Mouse (Mus musculus) lung, embryonic 16.5 days (tissue): ENCODE measurements around the gene Fbln5. TPM values are rescaled to one million over a fixed set of nuclear protein-coding genes. Genes with fewer than 3 reads are reported as not detected.

ENCODE experiments used
- ATAC-seq: fragments of 200-750 bp; cut with Nextera tagmentation; 2 replicates; pipeline ENCODE4 v1.8.0; 2017; ENCODE audit warnings: low read depth, mild to moderate bottlenecking, moderate library complexity
- H3K27ac ChIP-seq: fragments of 300-500 bp; sonication (generic); 2 replicates; pipeline ENCODE4 v1.5.1; 2014; ENCODE audit warnings: mild to moderate bottlenecking, control low read depth, low read length
- H3K27me3 ChIP-seq: fragments of 300-500 bp; sonication (generic); 2 replicates; pipeline ENCODE4 v1.6.1; 2014; ENCODE audit warnings: low read depth, low read length, mixed read lengths; ENCODE audit not compliant: control insufficient read depth, insufficient read depth
- H3K36me3 ChIP-seq: fragments of 300-500 bp; sonication (generic); 2 replicates; pipeline ENCODE4 v1.6.1; 2014; ENCODE audit warnings: low read length; ENCODE audit not compliant: control insufficient read depth, insufficient read depth
- H3K4me1 ChIP-seq: fragments of 300-500 bp; sonication (generic); replicated peaks from 2 replicates; pipeline ENCODE4 v1.6.1; 2014; ENCODE audit warnings: low read length, mixed read lengths; ENCODE audit not compliant: control insufficient read depth, insufficient read depth
- H3K4me2 ChIP-seq: fragments of 300-500 bp; sonication (generic); 2 replicates; pipeline ENCODE4 v1.6.1; 2014; ENCODE audit warnings: low read depth, low read length, control low read depth
- H3K4me3 ChIP-seq: fragments of 300-500 bp; sonication (generic); 2 replicates; pipeline ENCODE4 v1.5.1; 2014; ENCODE audit warnings: mild to moderate bottlenecking, low read length, control low read depth
- H3K9ac ChIP-seq: fragments of 300-500 bp; sonication (generic); 2 replicates; pipeline ENCODE4 v1.6.1; 2014; ENCODE audit warnings: low read length, control low read depth
- H3K9me3 ChIP-seq: fragments of 300-500 bp; sonication (generic); 2 replicates; pipeline ENCODE4 v1.6.1; 2016; ENCODE audit warnings: low read length; ENCODE audit not compliant: control insufficient read depth
- WGBS: fragments of 180-500 bp; shearing (Covaris S2); extraction: QIAGEN DNeasy Blood & Tissue Kit; methylation state at CpG from one replicate; pipeline ENCODE4 v1.1.7; 2014; 5-methylcytosine and 5-hydroxymethylcytosine counted together
- polyA plus RNA-seq: library from polyadenylated mRNA; unstranded; fragments of >200 nt; fragmentation: Nextera tagmentation; extraction: Ambion mirVana; gene quantifications from 2 replicates; pipeline ENCODE4 v1.2.1, GENCODE M21; 2015

Gene Fbln5
- 180 and 194 TPM in 2 replicates for polyA plus RNA-seq

- peak; percentile 94 for ATAC-seq
- peak within 1 kb of the TSS; percentile 89 for H3K27ac ChIP-seq
- no peaks in the 10 kb centered on the region for H3K9me3 ChIP-seq
- peak within 1 kb of the TSS; percentile 87 for H3K4me2 ChIP-seq
- H3K4me1 ChIP-seq, result peaks cover 16% of the 10 kb centered on the region
- H3K9ac ChIP-seq, result peak within 1 kb of the TSS; percentile 64
- WGBS, result under 1% methylated on average over 46 of the region's 46 CpGs
- H3K36me3 ChIP-seq, result no peaks in the 10 kb centered on the region
- peak within 1 kb of the TSS; percentile 60 for H3K4me3 ChIP-seq
- H3K27me3 ChIP-seq, result no peaks in the 10 kb centered on the region
Measured at GRCm38 (mm10) chr12:101818608-101819370, at the start of gene Fbln5. Fbln5 (minus strand) TSS chr12:101819055.

- Histone ChIP-seq H3K9ac (no peak overlapping the region), H3K4me3 (no peak overlapping the region), H3K27me3 (no peaks in the 10 kb centered on the region), H3K4me1 (no peaks in the 10 kb centered on the region), H3K9me3 (no peaks in the 10 kb centered on the region), H3K4me2 (no peak overlapping the region), H3K27ac (no peak overlapping the region), H3K36me3 (peaks cover 10% of the 10 kb centered on the region; the same call in 1 of the 2 replicates)
- no peak for ATAC-seq
- WGBS, result 88% methylated on average over 10 of the region's 10 CpGs
Measured at GRCm38 (mm10) chr12:101862286-101862964, 43.6 kb upstream of the Fbln5 start.

- no peaks in the 10 kb centered on the region for H3K27me3 ChIP-seq
- no peak overlapping the region for H3K4me2 ChIP-seq
- 86% methylated on average over 1 of the region's 1 CpGs for WGBS
- ATAC-seq, result no peak
- no peaks in the 10 kb centered on the region for H3K9me3 ChIP-seq
- no peak overlapping the region for H3K9ac ChIP-seq
- H3K36me3 ChIP-seq, result peaks cover 6% of the 10 kb centered on the region; the same call in 1 of the 2 replicates
- no peak overlapping the region for H3K27ac ChIP-seq
- H3K4me3 ChIP-seq, result no peak overlapping the region
- H3K4me1 ChIP-seq, result no peaks in the 10 kb centered on the region
Measured at GRCm38 (mm10) chr12:101860256-101860655, 41.4 kb upstream of the Fbln5 start.

GRCm38 (mm10) chr12:101858011-101858410, 39.2 kb upstream of the Fbln5 start:
- H3K4me3 ChIP-seq, result no peak overlapping the region
- H3K4me1 ChIP-seq, result no peaks in the 10 kb centered on the region
- 85% methylated on average over 5 of the region's 5 CpGs for WGBS
- no peak for ATAC-seq
- no peak overlapping the region for H3K27ac ChIP-seq
- no peak overlapping the region for H3K4me2 ChIP-seq
- H3K9me3 ChIP-seq, result no peaks in the 10 kb centered on the region
- no peaks in the 10 kb centered on the region for H3K27me3 ChIP-seq
- H3K36me3 ChIP-seq, result peaks cover 9% of the 10 kb centered on the region
- no peak overlapping the region for H3K9ac ChIP-seq

GRCm38 (mm10) chr12:101854336-101854735, 35.5 kb upstream of the Fbln5 start:
- peaks cover 2% of the 10 kb centered on the region for H3K4me1 ChIP-seq
- peaks cover 5% of the 10 kb centered on the region; the same call in 1 of the 2 replicates for H3K36me3 ChIP-seq
- WGBS, result 91% methylated on average over 11 of the region's 11 CpGs
- H3K4me3 ChIP-seq, result no peak overlapping the region
- no peak overlapping the region for H3K9ac ChIP-seq
- no peak overlapping the region for H3K27ac ChIP-seq
- H3K27me3 ChIP-seq, result no peaks in the 10 kb centered on the region
- no peak overlapping the region for H3K4me2 ChIP-seq
- no peak for ATAC-seq
- H3K9me3 ChIP-seq, result no peaks in the 10 kb centered on the region

GRCm38 (mm10) chr12:101851846-101852564, 33.1 kb upstream of the Fbln5 start:
- Histone ChIP-seq H3K9me3 (no peaks in the 10 kb centered on the region), H3K4me1 (peaks cover 2% of the 10 kb centered on the region), H3K4me2 (no peak overlapping the region), H3K27ac (0 out of 2 replicates have a peak overlapping the region, but pooled peaks have one; percentile 36), H3K27me3 (no peaks in the 10 kb centered on the region), H3K4me3 (no peak overlapping the region), H3K9ac (no peak overlapping the region), H3K36me3 (peaks cover 5% of the 10 kb centered on the region; the same call in 1 of the 2 replicates)
- WGBS, result 61% methylated on average over 7 of the region's 7 CpGs
- ATAC-seq, result peak; percentile 36; the same call in 1 of the 2 replicates

- WGBS, result 47% methylated on average over 9 of the region's 9 CpGs
- peaks cover 2% of the 10 kb centered on the region for H3K4me1 ChIP-seq
- H3K9me3 ChIP-seq, result no peaks in the 10 kb centered on the region
- 0 out of 2 replicates have a peak, but pooled peaks have one; percentile 15 for ATAC-seq
- H3K9ac ChIP-seq, result no peak overlapping the region
- no peak overlapping the region for H3K4me2 ChIP-seq
- H3K27ac ChIP-seq, result 0 out of 2 replicates have a peak overlapping the region, but pooled peaks have one; percentile 22
- peaks cover 9% of the 10 kb centered on the region; the same call in 1 of the 2 replicates for H3K36me3 ChIP-seq
- H3K4me3 ChIP-seq, result no peak overlapping the region
- H3K27me3 ChIP-seq, result no peaks in the 10 kb centered on the region
Measured at GRCm38 (mm10) chr12:101851314-101851713, 32.5 kb upstream of the Fbln5 start.

- H3K9me3 ChIP-seq, result no peaks in the 10 kb centered on the region
- no peaks in the 10 kb centered on the region for H3K27me3 ChIP-seq
- no peak overlapping the region for H3K9ac ChIP-seq
- H3K36me3 ChIP-seq, result peaks cover 14% of the 10 kb centered on the region
- no peak overlapping the region for H3K4me3 ChIP-seq
- no peak overlapping the region for H3K4me2 ChIP-seq
- H3K27ac ChIP-seq, result no peak overlapping the region
- WGBS, result 88% methylated on average over 10 of the region's 10 CpGs
- H3K4me1 ChIP-seq, result peaks cover 8% of the 10 kb centered on the region
- no peak for ATAC-seq
Measured at GRCm38 (mm10) chr12:101836546-101837274, 17.9 kb upstream of the Fbln5 start.
